Mouse (Mus musculus): Measurements from ENCODE around the gene Kbtbd6.
A peak's percentile ranks its signal among the peaks of the same experiment; 100 is the strongest.
"Not testable (repeated sequence)": the region's sequence is repeated elsewhere in the genome, so short reads cannot be mapped to it uniquely, and the experiment has no call there.

The Kbtbd6 gene

GRCm38 (mm10) chr14:79451681-79452590 is at the start of gene Kbtbd6:
Gene Kbtbd6, plus strand, starts transcription at chr14:79451835.
- DNase-seq, result peak; percentile 78

GRCm38 (mm10) chr14:79407641-79408040 is 44.0 kb upstream of the Kbtbd6 start:
- DNase-seq, result no peak

GRCm38 (mm10) chr14:79409278-79409830 is 42.3 kb upstream of the Kbtbd6 start:
- no peak for DNase-seq

GRCm38 (mm10) chr14:79410662-79411061 is 41.0 kb upstream of the Kbtbd6 start:
- no peak for DNase-seq

GRCm38 (mm10) chr14:79413121-79413520 is 38.5 kb upstream of the Kbtbd6 start:
- DNase-seq, result no peak

GRCm38 (mm10) chr14:79420083-79420685 is 31.5 kb upstream of the Kbtbd6 start:
- DNase-seq, result no peak

GRCm38 (mm10) chr14:79425979-79426729 is 25.5 kb upstream of the Kbtbd6 start, which contains the start of gene Kbtbd7:
Gene Kbtbd7, plus strand, starts transcription at chr14:79426511.
- peak; percentile 91 for DNase-seq

- peak; percentile 55 for DNase-seq
These were observed 24.8 kb upstream of the Kbtbd6 start for GRCm38 (mm10) chr14:79426730-79427365.

GRCm38 (mm10) chr14:79434068-79434467 is 17.6 kb upstream of the Kbtbd6 start:
- DNase-seq, result no peak

- DNase-seq, result no peak
These were observed 11.0 kb upstream of the Kbtbd6 start for GRCm38 (mm10) chr14:79440655-79441054.

GRCm38 (mm10) chr14:79441441-79441840 is 10.2 kb upstream of the Kbtbd6 start:
- no peak for DNase-seq

- DNase-seq, result no peak
These were observed 7.0 kb upstream of the Kbtbd6 start for GRCm38 (mm10) chr14:79444601-79445000.

GRCm38 (mm10) chr14:79445055-79445620 is 6.5 kb upstream of the Kbtbd6 start:
- no peak for DNase-seq

- not testable (repeated sequence) for DNase-seq
These were observed 928 bp downstream of the Kbtbd6 start for GRCm38 (mm10) chr14:79452591-79452934.

- no peak for DNase-seq
These were observed 8.8 kb downstream of the Kbtbd6 start for GRCm38 (mm10) chr14:79460401-79460800.

GRCm38 (mm10) chr14:79460988-79461387 is 9.4 kb downstream of the Kbtbd6 start:
- DNase-seq, result no peak

- no peak for DNase-seq
These were observed 14.0 kb downstream of the Kbtbd6 start for GRCm38 (mm10) chr14:79465623-79466022.

- no peak for DNase-seq
These were observed 16.0 kb downstream of the Kbtbd6 start for GRCm38 (mm10) chr14:79467621-79468020.

GRCm38 (mm10) chr14:79473384-79473783 is 21.7 kb downstream of the Kbtbd6 start:
- DNase-seq, result no peak

GRCm38 (mm10) chr14:79480624-79481338 is 29.1 kb downstream of the Kbtbd6 start, which contains the start of gene Elf1:
Gene Elf1, plus strand, starts transcription at chr14:79481194.
- peak; percentile 96 for DNase-seq
